Mouse (Mus musculus): ENCODE data around the gene Pi4ka.
A peak's percentile ranks its signal among the peaks of the same experiment; 100 is the strongest.

Gene Pi4ka

DNA sequence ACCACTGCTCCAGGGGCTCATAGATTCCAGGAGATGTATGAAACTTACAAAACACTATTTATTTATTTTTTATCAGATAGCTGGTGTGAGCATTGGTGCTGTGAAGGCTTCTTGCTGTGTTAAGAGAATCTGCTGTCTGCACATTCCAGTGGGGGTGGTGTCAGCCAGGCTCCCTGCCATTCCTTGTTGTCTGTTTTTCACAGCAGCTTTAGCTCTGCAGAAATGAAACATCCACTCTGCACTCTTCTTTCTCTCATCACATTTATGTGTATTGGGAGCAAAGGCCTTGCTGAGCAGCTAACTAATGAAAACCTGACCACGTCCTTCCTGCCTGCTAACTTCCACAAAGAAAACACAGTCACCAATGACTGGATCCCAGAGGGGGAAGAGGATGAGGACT lies 70.0 kb downstream of the Pi4ka start:
- DNase-seq (ENCODE audit: low spot score in 2 of 2): no peak

DNA sequence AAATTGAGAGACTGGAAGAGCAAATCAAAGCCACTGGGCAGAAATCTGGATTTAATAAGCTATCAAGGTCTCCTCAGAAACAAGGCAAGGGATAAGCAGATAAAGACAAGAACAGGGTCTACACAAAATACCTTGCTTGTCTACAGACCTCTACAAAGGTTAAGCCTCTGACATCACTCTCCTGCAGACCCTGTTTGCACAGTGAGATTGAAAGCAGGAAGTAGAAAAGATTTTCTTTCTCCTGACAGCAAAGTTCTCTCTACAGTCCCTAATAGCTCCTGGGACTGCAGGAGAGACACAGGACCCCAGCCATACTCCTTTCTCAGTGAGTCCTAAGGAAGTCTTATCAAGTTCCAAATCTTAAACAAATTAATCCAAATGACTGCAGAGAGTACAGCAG lies 71.5 kb downstream of the Pi4ka start:
- DNase-seq (ENCODE audit: low spot score in 2 of 2): no peak

DNA sequence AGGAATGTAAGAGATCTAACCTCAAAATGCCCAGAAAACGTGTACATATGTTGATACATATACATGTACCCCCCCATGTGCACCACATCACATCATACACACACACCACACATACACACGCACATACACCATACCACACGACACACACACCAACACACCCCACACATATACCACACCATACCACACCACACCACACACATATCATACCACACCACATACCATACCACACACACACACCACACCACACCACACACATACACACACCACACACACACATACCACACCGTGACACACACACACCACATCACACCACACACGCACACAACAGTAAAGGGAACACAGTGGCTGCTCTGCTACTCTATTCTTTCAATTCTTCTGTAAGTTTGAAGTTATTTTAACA lies 74.3 kb downstream of the Pi4ka start:
- no peak for DNase-seq (ENCODE audit: low spot score in 2 of 2)

DNA sequence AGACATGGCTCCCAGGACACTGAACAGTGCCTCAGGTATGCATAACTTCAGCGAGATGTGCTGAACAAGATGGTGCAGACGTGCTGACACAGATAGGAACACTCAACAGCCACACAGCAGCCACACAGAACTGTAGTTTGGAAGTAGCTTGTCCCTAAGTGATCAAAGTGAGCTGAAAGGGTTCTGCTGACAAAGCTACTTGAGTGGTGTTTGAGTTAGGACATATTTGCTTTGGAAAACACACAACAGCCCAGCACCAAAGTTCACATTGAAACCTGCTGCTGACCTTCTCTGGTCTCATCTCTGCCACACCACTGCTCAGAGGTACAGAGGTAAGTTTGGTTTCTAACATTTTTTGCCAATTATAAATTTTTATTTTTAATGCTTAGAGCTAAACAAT lies 75.0 kb downstream of the Pi4ka start, which contains the start of gene Serpind1:
Gene Serpind1 (plus strand): TSS at position 256 of the 400 bp plus-strand sequence.
- DNase-seq (ENCODE audit: low spot score in 2 of 2): no peak

DNA sequence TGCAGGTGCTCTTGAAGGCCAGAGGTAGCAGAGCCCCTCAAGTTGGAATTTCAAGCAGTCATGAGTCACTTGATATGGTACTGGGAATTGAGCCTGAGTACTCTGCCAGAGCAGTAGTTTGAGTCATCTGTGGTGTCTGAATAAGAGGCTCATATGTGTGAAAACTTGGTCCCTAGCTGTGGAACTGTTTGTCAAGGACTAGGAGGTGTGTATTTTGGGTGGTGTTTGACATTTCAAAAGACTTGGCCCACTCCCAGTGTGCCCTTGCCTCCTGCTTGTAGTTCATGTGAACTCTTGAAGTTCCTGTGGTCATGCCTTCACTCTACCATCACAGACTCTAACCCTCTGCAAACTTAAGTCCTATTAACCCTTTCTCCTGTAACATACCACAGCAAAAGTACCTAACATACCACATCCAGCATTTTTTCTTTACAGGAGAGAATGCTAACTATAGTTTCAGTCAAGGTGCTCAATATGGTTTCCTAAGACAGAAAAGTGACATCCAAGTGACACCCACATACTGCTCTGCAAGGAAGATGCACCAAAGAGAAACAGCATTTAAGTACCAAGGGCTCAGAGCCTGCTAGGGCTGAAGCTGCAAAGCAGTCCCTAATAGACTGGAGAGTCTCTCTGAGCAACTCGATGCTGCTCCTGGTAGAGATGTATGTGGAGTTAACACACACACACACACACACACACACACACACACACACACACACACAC lies 76.1 kb downstream of the Pi4ka start:
- DNase-seq (ENCODE audit: low spot score in 2 of 2): no peak

DNA sequence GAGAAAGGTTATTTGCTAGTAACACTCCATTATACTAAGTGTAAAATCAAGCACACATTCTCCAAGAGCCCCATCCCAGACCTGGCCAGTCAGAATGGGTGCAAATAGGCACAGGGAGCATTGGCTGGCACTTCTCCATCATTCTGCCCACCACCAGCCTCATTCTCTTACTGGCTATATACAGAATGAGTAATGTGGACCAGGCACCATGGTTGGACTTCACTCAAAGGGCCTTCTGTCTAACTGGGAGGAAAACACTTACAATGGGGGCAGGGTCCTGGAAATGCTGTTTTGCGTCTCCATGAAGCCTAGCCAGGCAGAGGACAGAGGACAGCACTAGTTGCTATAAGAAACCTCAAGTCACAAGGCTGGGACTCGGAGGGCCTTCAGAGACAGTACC lies 80.0 kb downstream of the Pi4ka start:
- DNase-seq (ENCODE audit: low spot score in 2 of 2): no peak

DNA sequence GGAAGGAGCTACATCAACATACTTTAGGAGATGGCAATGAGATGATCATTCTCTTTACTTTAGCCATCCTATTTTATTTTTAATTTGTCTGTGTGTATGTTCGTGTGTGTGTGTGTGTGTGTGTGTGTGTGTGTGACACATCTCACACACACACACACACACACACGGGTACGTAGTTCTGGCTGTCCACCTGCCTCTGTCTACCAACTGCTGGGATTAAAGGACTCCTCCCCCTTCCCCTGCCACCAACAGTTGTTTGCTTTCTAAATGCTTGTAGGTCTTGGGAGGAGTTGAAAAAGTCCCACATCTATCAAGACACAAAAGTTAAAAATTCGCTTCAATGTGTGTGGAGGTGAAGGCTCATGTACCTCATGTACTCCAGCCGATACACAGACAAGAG lies 81.4 kb downstream of the Pi4ka start:
- no peak for DNase-seq (ENCODE audit: low spot score in 2 of 2)

DNA sequence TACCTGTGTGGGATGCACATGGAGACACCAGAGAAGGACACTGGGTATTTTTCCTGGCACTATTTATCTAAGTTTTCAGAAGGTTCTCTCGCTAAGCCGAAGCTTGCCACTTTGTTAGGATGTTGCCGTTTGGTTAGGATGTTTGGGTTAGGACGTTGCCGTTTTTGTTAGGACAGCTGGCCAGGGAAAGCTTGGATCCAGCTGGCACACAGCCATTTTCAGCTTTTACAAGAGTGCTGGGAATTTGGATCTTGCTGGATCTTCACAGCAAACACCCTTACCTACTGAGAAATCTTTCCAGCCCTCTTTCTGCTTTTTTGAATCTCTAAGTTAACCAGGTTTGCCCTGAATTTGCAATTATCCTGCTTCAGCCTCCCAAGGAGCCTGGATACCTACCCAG lies 84.6 kb downstream of the Pi4ka start:
- DNase-seq (ENCODE audit: low spot score in 2 of 2): no peak

DNA sequence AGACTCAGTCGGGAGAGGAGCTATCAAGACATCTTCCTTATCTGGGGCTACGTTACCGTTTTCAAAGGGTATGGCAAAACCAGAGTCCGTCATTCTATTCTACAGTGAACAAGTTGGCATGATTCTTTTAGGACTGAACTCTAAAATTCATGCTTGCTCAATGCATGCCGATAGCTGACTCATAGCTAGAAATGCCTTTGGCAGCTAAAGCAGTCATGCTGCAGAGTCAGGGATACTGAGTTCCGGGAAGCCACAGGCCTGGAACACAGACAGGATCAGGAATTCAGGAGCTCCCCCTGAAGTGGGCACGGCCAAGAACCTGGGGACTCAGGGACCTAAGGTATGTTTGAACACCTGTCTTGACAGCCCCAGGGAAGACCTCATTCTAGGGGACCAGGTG lies 89.6 kb downstream of the Pi4ka start:
- no peak for DNase-seq (ENCODE audit: low spot score in 2 of 2)

DNA sequence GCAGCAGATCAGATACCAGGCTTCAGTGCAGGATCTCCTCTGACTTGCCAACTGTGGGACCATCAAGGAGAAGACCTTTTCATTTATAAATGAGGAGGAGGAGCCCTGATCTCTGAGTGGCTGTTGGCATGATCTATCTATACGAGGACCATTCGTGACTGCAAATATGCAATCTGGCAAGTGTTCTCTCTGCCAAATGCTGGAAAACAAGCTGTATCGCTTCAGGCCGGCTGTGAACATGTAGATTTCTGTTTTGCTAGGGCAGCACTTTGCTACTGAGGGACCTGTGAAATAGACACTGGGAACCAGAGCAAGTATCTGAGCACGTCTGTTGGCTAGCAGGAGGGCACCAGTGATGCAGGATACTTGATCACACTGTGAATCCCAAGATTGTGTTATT lies 93.6 kb downstream of the Pi4ka start:
- no peak for DNase-seq (ENCODE audit: low spot score in 2 of 2)

DNA sequence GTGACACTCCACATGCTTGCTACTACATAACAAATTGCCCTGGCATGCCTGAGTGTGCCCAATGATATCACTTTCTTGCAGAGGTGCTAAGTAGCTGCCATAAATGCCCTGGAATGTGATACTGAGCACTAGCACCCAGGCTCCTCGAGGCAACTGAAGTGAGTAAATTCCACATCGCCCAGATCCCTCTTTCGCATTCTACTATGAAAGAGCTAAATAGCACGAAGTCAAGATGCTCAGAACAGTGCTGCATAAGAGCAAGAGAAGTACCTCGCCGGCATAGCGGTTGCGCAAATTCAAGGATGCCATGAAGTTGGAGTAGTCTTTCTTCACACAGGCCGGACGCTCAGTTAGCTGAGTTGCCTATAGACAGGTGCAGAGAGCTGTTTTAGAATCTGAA lies 97.1 kb downstream of the Pi4ka start:
- no peak for DNase-seq (ENCODE audit: low spot score in 2 of 2)

DNA sequence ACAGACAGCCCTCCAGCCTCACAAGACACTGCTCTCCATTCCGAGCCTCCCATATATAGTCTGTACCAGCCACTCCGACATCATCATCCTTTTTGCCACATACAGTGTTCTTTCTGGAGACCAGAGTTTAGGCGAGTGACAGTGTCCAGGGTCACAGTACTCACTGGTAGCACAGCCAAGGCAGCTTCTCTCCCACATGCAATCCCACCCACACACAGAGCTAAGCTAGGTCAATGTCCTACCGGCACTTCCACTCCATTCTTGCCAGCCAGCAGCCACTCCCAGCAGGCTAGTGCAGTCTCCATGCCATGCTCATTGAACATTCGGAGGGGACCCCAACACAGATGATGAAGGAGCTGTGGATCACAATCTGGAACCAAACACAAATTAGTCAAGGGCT lies 98.7 kb downstream of the Pi4ka start:
- DNase-seq (ENCODE audit: low spot score in 2 of 2): no peak

DNA sequence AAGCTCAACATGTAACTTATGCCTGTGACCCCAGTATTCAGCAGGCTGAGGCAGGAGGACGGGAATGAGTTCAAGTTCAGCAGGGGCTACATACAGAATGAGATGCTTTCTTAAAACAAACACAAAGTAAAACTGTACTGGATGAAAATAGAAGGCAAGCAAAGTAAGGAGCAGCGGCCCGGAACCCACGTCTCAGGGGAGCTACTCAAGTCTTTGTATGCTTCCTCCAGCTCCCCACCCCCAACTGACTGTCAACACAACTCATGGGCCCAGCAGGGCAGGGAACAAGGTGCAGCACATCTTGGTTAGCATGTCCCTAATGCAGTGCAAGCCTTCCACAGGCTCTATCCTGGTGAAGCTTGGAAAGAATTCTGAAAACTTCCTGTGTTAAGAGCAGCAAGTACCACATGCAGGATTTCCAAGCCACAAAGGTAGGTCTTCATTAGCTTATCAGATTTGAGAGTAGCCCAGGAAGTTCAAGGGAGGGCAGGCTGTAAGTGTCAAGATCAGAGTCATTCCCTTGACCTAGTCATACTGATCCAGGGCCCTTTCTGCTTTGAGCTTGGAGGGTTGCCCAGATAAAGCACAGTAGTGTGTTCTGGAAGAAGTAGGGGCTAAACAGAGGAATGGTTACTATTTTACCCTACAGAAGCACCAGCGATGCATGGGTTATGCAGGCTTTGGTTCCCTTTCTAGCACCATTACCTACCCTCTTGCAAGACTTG lies 102.4 kb downstream of the Pi4ka start:
- no peak for DNase-seq (ENCODE audit: low spot score in 2 of 2)

DNA sequence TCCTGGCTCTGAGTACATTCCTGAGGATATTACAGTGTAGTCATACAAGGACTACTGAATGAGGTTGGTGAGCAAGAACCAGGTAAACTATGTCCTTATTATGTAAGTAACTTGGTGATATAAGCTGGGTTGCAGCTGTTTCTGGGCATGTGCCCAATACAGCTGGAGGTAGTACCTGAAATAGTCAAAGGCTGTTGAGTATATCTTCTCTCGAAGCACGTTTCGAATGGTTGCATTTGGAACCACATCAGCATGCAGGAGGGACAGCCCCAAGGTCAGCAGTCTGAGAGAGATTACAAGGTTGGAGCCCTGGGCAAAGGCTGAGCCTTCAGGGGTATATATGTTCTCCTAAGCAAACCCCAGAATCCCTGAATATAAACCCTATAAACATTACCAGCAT lies 105.3 kb downstream of the Pi4ka start:
- no peak for DNase-seq (ENCODE audit: low spot score in 2 of 2)

DNA sequence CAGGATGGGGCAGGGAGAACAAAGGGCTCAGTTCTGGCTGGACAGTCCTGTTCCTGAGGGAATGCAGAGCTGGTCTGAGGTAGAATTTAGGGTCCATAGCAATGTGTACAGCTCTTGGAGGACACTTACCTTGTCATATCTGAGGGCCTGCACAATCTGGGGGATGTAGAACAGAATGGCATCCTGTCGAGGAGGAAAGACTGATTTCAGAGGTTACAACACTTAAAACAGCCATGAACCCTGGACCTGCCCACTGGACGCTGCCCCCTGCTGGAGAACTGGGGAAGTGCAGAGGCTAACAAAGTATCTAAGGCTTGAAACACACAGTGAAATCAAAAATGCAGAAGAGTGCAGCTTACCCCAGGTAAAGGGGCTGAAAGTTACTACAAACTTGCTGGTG lies 113.4 kb downstream of the Pi4ka start:
- DNase-seq (ENCODE audit: low spot score in 2 of 2): peak; percentile 52 to 56

DNA sequence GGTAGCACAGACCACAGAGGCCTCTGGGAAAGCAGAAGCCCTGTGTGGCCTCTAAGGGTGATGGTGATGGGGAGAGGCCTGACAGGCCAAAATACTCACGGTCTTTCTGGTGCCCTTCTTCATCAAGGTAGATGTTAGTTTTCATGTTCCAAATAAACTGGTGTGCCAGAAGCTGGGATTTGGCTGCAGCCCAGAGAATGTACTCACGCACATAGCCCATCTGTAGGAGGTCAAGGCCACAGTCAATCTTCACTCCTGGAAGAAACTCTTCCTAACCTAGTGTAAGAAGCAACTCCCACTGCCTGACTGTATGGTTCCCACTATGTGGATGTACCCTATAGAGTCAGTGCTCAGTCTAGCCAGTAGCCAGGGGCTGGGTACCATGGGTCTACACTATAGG lies 115.1 kb downstream of the Pi4ka start:
- DNase-seq (ENCODE audit: low spot score in 2 of 2): no peak

DNA sequence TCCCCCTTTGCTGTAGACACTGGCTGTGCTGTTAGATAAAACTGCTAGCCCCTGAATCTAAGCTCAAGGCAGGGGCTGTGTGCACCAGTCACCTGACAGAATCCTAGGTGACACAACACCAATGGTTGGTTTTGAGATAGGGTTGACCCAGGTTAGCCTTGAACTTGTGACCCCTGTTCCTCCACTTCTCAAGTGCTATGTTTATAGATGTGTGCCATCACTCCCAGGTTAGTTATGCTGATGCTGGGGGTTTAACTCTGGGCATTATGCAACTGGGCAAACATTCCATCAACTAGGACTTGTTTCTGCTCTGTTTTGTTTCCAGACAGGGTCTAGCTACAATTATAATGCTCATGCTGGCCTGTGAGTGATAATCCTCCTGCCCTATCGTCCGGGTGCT lies 119.0 kb downstream of the Pi4ka start:
- DNase-seq (ENCODE audit: low spot score in 2 of 2): no peak

DNA sequence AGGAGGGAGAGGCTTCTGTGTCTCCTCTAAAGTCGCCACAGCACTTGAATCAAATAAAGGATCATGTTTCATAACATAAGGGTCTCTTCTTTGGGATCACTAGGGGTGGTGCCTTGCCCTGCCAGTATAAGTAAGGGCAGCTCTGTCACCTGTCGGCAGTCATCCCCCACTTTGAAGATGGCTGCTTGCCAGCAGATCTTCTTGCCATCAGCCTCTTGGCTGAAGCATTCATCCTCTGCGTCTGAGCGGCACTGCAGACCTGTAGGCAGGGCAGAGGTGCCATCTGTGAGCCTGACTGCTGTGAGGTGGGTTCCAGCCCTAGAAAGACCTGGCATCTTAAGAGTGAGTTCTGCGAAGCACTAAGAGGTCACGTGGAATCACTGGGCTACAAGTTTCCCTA lies 123.0 kb downstream of the Pi4ka start:
- no peak for DNase-seq (ENCODE audit: low spot score in 2 of 2)

DNA sequence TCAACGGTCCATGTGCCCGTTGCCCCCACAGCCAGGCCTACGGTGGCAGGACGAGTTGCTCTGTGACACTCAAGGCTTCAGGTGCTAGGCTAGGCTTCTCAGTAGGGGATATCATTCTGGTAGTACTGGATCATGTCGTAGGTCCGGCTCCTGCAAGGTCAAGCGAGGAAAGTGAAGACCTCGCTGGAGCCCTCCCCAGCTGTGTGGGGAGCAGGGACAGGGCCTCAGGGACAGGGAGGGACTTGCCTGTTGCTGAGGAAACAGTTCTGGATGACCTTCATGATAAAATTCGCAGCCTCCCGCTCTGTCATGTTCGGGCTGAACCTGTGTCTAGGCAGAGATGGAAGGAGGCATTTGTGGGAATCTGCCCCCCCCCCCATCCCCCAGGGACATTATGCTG lies 125.6 kb downstream of the Pi4ka start:
- DNase-seq (ENCODE audit: low spot score in 2 of 2): no peak

DNA sequence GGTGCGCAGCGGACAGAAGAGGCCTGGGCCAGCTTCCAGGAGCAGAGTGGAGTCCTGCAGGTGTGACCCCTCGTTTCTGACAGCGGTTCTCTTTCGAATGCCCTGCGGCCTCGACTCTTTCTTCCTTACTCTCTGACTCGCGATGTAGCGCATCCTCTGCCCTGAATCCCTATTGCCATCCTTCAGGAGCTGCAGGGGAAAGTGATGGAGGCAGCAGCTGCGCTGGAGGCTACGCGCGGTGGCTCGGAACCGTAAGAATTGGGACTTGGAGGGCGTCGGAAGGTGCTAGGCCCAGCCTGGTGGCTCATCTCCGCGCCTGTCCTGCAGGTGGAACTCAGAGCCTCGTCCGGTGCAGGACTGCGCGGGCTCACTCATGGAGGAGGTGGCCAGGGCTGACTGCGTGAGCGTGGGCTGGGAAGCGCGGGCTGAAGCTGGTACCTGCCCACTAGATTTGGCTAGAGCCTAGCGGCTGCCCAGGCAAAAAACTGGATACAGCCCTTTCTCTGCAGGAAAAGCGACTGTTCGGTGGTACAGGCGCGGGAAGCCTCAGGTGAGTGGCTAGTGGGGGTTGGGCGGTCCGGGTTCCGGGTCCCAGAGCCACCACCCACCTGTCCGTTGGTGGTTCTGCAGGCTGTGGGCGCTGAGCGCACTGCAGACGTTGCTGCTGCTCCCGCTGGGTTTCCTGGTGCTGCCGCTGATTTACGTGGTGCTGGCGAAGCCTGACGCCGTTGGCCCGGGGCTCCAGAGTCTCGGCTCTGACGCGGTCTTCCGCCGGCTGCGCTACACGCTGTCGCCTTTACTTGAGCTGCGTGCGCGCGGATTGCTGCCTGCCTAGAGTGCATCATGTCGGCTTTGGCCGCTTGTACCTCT lies 128.5 kb downstream of the Pi4ka start:
- peak; percentile 44 to 53 for DNase-seq (ENCODE audit: low spot score in 2 of 2)

DNA sequence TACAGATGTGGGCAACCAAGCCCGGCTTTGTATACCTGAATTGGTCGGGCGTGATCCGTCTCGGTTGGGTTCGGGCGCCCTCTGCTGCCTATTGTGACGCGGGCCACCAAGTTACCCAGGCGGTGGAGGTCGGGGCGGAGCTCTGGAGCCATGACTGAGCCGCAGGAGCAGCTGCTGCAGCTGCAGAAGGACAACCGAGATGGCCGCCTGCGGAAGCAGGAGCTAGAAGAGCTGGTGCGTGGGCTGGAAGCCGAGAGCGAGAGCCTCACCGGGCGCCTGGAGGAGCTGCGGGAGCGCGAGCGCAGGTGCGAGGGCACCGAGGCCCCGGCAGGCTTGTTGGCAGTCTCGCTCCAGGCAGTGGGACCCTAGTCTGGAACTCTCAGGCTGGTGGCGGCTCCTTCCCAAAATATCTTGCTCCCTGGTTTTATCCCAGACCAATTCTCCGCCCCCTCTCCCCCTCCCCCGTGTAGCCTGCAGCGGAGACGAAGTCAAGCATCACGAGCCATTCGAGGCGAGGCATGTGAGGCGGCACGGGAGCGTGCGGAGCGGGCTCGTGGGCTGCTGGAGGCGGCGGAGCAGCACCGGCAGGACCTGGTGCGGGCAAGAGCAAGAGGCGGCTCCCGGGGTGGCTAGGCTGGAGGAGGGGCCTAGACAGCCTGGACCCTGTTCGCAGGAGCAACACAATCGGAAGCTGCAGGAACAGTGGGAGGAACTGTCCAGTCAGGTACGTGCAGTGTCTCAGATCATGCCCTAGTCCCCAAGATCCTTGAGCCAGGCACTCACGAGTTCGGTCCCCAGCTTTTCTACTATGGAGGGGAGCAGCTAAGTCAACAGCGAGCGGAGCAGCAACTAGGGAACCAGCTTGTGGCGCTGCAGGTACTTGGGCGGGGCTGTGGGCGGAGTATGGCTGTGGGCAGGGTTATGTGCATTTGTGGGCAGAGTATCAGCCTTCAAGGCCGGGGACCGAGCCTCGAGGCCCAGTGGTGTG lies 129.7 kb downstream of the Pi4ka start:
- DNase-seq (ENCODE audit: low spot score in 2 of 2): peak; percentile 90 to 91

Measured in frontal cortex, postnatal 25 days (tissue).